Mouse (Mus musculus): ENCODE measurements around the gene Slc11a1.

Slc11a1 gene

GRCm38 (mm10) chr1:74404206-74404605 is 29.2 kb downstream of the Slc11a1 start:
- CTCF ChIA-PET = interaction anchor here (0.7 kb wide), 1 partner anchor 90 kb away, joined by 14 read pairs; no protein-coding TSS in a partner anchor

- CTCF ChIA-PET = no interaction called here
Measured at GRCm38 (mm10) chr1:74408589-74409504, 33.9 kb downstream of the Slc11a1 start, which contains the start of gene Vil1. Gene Vil1 (plus strand): TSS chr1:74409376.

DNA sequence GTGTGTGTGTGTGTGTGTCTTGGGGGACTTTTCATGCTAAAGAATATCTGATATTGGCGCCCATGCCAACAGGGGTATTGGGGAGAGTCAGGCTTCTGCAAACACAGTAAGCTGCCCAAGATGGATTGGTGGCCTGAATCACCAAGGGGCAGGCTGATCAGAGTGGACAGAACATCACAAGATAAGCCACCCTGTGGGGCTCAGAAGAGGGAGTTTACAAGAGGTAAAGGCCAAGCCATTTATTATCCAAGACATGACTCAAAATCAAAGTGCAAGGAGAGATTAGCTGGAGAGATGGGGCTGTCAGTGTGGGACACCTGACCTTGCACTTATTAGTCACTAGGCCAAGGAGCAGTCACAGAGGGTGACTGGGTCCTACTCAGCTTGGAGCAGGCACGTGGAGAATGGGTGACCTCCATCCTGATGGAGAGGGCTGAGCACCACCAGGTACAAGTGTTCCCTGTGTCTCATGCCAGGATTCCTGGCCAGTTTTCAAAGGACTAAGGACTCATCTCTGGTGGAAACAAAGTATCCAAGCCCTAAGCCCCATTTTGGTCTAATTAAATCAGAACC is 36.8 kb downstream of the Slc11a1 start:
- CTCF ChIA-PET = no interaction called here

- CTCF ChIA-PET = no interaction called here
Measured at GRCm38 (mm10) chr1:74412711-74413110, 37.7 kb downstream of the Slc11a1 start.

DNA sequence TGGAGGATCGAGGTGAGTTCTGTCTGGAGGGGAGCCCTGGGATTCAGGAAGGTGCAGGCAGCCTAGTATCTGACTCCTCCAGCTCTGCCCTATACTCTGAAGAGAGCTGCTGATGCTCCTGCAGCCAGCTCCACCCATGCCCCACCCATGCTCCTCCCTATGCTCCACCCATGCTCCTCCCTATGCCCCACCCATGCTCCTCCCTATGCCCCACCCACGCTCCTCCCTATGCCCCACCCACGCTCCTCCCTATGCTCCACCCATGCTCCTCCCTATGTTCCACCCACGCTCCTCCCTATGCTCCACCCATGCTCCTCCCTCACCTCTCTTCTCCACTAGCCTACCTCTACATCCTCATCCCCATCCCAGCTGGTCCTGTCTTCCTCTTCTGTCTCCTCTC is 40.1 kb downstream of the Slc11a1 start:
- CTCF ChIA-PET = no interaction called here

DNA sequence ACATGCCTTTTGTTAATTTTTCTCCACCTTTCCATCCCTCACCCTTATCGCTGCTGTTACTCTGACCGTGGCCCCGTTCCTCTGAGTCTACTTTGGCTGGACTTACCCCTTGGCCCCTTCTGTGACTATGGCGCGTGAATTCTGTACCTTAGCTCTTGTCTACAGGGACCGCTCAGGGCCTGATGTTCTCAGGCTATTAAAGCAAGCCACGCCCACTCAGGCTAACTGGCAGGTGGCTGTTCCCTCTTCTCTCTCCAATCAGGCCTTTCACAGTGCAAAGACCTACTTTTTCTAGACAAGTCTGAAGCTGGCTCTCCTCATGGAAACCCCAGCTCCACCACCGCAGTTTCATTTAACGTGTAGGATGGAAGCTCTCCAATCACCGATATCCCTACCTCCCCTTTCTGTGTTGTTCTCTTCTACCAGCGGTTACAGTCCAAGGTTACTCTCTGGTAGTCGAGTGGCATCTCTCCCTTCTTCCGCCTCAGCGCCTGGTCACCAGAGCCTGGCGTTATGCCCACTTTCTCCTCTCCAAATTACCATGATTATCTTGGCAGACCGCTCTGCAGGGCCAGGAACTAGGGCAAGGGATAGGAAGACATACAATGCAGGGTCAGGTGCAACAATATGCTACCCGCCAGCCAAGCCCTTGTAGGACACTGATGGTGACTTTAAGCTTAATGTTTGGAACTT is 43.9 kb downstream of the Slc11a1 start:
- CTCF ChIA-PET = no interaction called here

DNA sequence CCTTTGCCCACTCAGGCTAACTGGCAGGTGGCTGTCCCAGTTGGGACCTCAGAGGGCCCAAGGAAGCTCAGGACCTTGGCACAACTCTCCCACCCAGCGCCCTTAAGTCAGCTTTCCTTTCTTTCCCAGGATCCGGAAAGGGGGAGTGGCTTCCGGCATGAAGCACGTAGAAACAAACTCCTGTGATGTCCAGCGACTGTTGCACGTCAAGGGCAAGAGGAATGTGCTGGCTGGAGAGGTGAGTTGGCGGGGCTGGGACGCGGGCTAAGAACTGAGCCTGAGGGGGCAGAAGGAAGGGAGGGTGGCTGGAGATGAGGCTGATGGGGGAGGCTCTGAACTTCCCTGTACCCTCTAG is 44.4 kb downstream of the Slc11a1 start:
- CTCF ChIA-PET = no interaction called here

- CTCF ChIA-PET = no interaction called here
Measured at GRCm38 (mm10) chr1:74423147-74423546, 48.2 kb downstream of the Slc11a1 start.

- CTCF ChIA-PET = no interaction called here
Measured at GRCm38 (mm10) chr1:74425845-74426244, 50.9 kb downstream of the Slc11a1 start.

- CTCF ChIA-PET = no interaction called here
Measured at GRCm38 (mm10) chr1:74433220-74433619, 58.2 kb downstream of the Slc11a1 start.

DNA sequence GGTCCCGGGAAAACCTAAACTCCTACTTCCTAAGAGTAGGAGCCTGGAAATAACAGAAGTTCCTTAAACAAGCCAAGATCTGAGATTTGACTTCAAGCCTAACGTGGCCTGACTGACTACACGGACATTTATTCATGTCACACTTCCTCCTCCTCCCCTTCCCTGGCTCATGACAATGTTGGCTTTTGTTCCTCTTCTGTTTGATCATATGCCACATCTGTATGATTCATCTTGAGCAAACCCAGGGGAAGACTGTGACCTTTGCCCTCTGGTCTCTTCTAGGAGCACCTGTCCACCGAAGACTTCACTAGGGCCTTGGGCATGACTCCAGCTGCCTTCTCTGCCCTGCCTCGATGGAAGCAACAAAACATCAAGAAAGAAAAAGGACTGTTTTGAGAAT is 59.6 kb downstream of the Slc11a1 start:
- CTCF ChIA-PET = no interaction called here

- CTCF ChIA-PET = no interaction called here
Measured at GRCm38 (mm10) chr1:74435563-74435962, 60.6 kb downstream of the Slc11a1 start.

Measured in spleen, embryonic (tissue).